Mouse (Mus musculus): ENCODE results near the gene H2afv. TPM values are rescaled to one million over a fixed set of nuclear protein-coding genes. Genes with fewer than 3 reads are reported as not detected.

Gene H2afv
- total and polyA plus RNA-seq, 2 experiments = 30.9 to 35.8 TPM

DNA sequence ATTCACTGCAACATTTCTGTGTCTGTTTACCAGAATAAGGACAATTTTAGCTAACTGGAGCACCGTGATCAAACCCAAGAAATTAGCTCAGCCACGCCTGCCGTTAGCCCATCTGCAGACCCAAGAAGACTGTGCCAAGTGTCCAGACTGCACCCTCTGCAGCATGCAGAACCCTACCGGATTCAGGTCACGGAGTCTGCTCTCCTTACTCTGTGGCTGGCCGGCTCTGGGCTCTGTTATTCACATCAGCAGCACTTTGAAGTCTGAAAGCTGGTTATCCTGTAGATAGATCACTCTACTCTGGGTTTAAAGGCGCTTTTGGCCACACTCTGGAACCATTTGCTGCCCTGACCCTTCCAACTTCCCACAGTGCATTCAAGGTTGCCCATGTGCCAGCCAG is 35.9 kb upstream of the H2afv start:
- WGBS = 89% methylated on average over 7 of the region's 7 CpGs
- Histone ChIP-seq H3K4me1 (ENCODE audit: control insufficient read depth, insufficient read depth, low read length) (no peaks in the 10 kb centered on the region), H3K79me2 (ENCODE audit: control insufficient read depth, insufficient read depth, low read length) (no peaks in the 10 kb centered on the region; the same call in 1 of the 2 replicates), H3K27ac (replicated peaks; ENCODE audit: insufficient read depth, low read depth, low read length) (no peak overlapping the region), H3K9ac (ENCODE audit: low read depth, low read length) (no peak overlapping the region), H3K4me3 (ENCODE audit: insufficient read depth, low read depth, low read length) (no peak overlapping the region), H3K36me3 (ENCODE audit: control insufficient read depth, insufficient read depth, low read length) (no peaks in the 10 kb centered on the region), H3K27me3 (ENCODE audit: control insufficient read depth, insufficient read depth, low read length) (no peaks in the 10 kb centered on the region)
- TF ChIP-seq POLR2A (IDR thresholded peaks at IDR 0.05; ENCODE audit: extremely low read depth, insufficient read depth, low read length) = no peak
- no peak for TF ChIP-seq CTCF (IDR thresholded peaks at IDR 0.05; ENCODE audit: low read depth, low read length)
- no peak for DNase-seq (ENCODE audit: extremely low read depth, low read depth, low spot score)

DNA sequence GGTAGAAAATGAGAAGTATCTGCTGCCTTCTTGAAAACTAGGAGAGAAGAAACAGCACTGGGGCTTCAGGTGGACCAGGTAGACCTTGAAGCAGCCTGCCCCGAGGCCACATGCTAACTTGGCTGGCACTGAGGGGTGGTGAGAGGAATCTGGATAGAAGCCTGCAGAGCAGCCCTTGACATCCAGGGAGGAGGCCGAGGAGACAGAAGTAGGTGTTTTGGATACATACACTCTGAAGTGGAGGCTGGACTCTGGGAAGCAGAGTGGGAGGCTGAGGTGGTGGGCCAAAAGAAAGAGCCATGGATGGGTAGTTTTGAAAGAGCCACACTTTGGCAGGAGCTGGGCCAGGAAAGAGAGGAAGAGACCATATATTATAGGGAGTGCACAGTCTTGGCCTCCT is 35.0 kb upstream of the H2afv start:
- Histone ChIP-seq H3K27ac (replicated peaks; ENCODE audit: insufficient read depth, low read depth, low read length) (no peak overlapping the region), H3K36me3 (ENCODE audit: control insufficient read depth, insufficient read depth, low read length) (peaks cover 1% of the 10 kb centered on the region; the same call in 1 of the 2 replicates), H3K4me3 (ENCODE audit: insufficient read depth, low read depth, low read length) (no peak overlapping the region), H3K79me2 (ENCODE audit: control insufficient read depth, insufficient read depth, low read length) (peaks cover 2% of the 10 kb centered on the region; the same call in 1 of the 2 replicates), H3K27me3 (ENCODE audit: control insufficient read depth, insufficient read depth, low read length) (no peaks in the 10 kb centered on the region), H3K4me1 (ENCODE audit: control insufficient read depth, insufficient read depth, low read length) (peaks cover 2% of the 10 kb centered on the region; the same call in 1 of the 2 replicates), H3K9ac (ENCODE audit: low read depth, low read length) (no peak overlapping the region)
- TF ChIP-seq CTCF (IDR thresholded peaks at IDR 0.05; ENCODE audit: low read depth, low read length) = no peak
- no peak for TF ChIP-seq POLR2A (IDR thresholded peaks at IDR 0.05; ENCODE audit: extremely low read depth, insufficient read depth, low read length)
- WGBS = 79% methylated on average over 2 of the region's 2 CpGs
- DNase-seq (ENCODE audit: extremely low read depth, low read depth, low spot score) = no peak

GRCm38 (mm10) chr11:6477350-6477749 is 33.1 kb upstream of the H2afv start:
- no peak for TF ChIP-seq POLR2A (IDR thresholded peaks at IDR 0.05; ENCODE audit: extremely low read depth, insufficient read depth, low read length)
- no peak for TF ChIP-seq CTCF (IDR thresholded peaks at IDR 0.05; ENCODE audit: low read depth, low read length)
- 97% methylated on average over 1 of the region's 1 CpGs for WGBS
- no peak overlapping the region for H3K27ac ChIP-seq (replicated peaks; ENCODE audit: insufficient read depth, low read depth, low read length)
- no peaks in the 10 kb centered on the region for H3K27me3 ChIP-seq (ENCODE audit: control insufficient read depth, insufficient read depth, low read length)
- H3K4me1 ChIP-seq (ENCODE audit: control insufficient read depth, insufficient read depth, low read length) = peaks cover 12% of the 10 kb centered on the region; the same call in 1 of the 2 replicates
- no peak for DNase-seq (ENCODE audit: extremely low read depth, low read depth, low spot score)
- H3K4me3 ChIP-seq (ENCODE audit: insufficient read depth, low read depth, low read length) = no peak overlapping the region
- H3K79me2 ChIP-seq (ENCODE audit: control insufficient read depth, insufficient read depth, low read length) = peaks cover 9% of the 10 kb centered on the region
- peaks cover 6% of the 10 kb centered on the region for H3K36me3 ChIP-seq (ENCODE audit: control insufficient read depth, insufficient read depth, low read length)
- no peak overlapping the region for H3K9ac ChIP-seq (ENCODE audit: low read depth, low read length)

- WGBS = 59% methylated on average over 6 of the region's 6 CpGs
- Histone ChIP-seq H3K4me3 (ENCODE audit: insufficient read depth, low read depth, low read length) (no peak overlapping the region), H3K27ac (replicated peaks; ENCODE audit: insufficient read depth, low read depth, low read length) (no peak overlapping the region), H3K79me2 (ENCODE audit: control insufficient read depth, insufficient read depth, low read length) (peaks cover 9% of the 10 kb centered on the region), H3K27me3 (ENCODE audit: control insufficient read depth, insufficient read depth, low read length) (no peaks in the 10 kb centered on the region), H3K4me1 (ENCODE audit: control insufficient read depth, insufficient read depth, low read length) (peaks cover 14% of the 10 kb centered on the region; the same call in 1 of the 2 replicates), H3K36me3 (ENCODE audit: control insufficient read depth, insufficient read depth, low read length) (peaks cover 6% of the 10 kb centered on the region), H3K9ac (ENCODE audit: low read depth, low read length) (no peak overlapping the region)
- no peak for DNase-seq (ENCODE audit: extremely low read depth, low read depth, low spot score)
- no peak for TF ChIP-seq CTCF (IDR thresholded peaks at IDR 0.05; ENCODE audit: low read depth, low read length)
- no peak for TF ChIP-seq POLR2A (IDR thresholded peaks at IDR 0.05; ENCODE audit: extremely low read depth, insufficient read depth, low read length)
Measured at GRCm38 (mm10) chr11:6476876-6477275, 32.6 kb upstream of the H2afv start.

DNA sequence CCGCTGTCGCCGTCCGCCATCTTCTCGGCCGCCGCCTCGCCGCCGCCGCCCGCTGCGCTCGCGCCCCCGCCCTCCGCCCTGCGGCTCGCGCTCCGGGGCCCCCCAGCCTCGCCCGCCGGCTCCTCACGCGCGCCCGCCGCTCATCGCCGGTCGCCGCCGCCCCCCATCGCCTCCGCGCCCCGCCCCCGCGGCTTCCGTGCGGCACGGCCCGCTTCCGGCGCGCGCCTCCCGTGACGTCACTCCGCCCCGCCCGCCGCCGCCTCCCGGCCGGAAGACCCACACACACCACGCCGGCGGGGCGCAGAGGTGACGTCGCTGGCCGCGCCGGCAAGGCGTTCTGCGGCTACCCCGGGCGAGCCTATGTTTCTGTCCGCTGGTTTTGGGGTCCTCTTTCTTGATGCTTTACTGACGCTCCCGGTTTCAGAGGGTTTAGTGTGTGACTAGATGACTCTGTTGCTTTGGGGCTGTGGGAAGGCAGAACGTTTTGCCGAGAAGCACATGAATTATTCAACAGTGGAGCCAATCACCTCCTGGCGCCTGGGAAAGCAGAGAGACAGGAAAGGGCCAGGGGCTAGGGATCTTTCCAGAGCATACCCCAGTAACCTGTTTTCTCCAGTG is 31.7 kb upstream of the H2afv start, which contains the start of gene Purb:
Purb (minus strand) TSS at position 51 of the 618 bp plus-strand sequence.
- DNase-seq (ENCODE audit: extremely low read depth, low read depth, low spot score) = peak; percentile 50
- TF ChIP-seq POLR2A (IDR thresholded peaks at IDR 0.05; ENCODE audit: extremely low read depth, insufficient read depth, low read length) (peak; percentile 75), CTCF (IDR thresholded peaks at IDR 0.05; ENCODE audit: low read depth, low read length) (no peak)
- WGBS = 9% methylated on average over 62 of the region's 76 CpGs

More for the DNA sequence above, 31.7 kb upstream of the H2afv start, which contains the start of gene Purb:
- Histone ChIP-seq H3K4me3 (ENCODE audit: insufficient read depth, low read depth, low read length) (peak within 1 kb of the TSS; percentile 98), H3K4me1 (ENCODE audit: control insufficient read depth, insufficient read depth, low read length) (peaks cover 17% of the 10 kb centered on the region; the same call in 1 of the 2 replicates), H3K79me2 (ENCODE audit: control insufficient read depth, insufficient read depth, low read length) (peaks cover 12% of the 10 kb centered on the region), H3K27me3 (ENCODE audit: control insufficient read depth, insufficient read depth, low read length) (no peaks in the 10 kb centered on the region), H3K9ac (ENCODE audit: low read depth, low read length) (peak within 1 kb of the TSS; percentile 99), H3K36me3 (ENCODE audit: control insufficient read depth, insufficient read depth, low read length) (peaks cover 10% of the 10 kb centered on the region), H3K27ac (replicated peaks; ENCODE audit: insufficient read depth, low read depth, low read length) (peak within 1 kb of the TSS; percentile 98)

All from liver, adult 2 months (tissue).